Comparison of ENCODE assay signal across 8 mouse cellular contexts in genomic region chr2:160368422-160369357, GRCm38 (mm10). TPM values are rescaled to one million over a fixed set of nuclear protein-coding genes. Genes with fewer than 3 reads are reported as not detected.
DNase-seq lines count a peak whose midpoint lies in the region; ATAC-seq lines count a peak whose summit lies in the region.

No protein-coding gene starts in this region.

- no peak overlapping the region for H3K27ac ChIP-seq in heart, embryonic 11.5 days (ENCODE audit: low read depth, low read length)
- no peak overlapping the region for H3K27ac ChIP-seq in hindbrain, embryonic 12.5 days
- H3K27ac ChIP-seq in midbrain, embryonic 13.5 days: no peak overlapping the region

- H3K4me3 ChIP-seq in heart, embryonic 11.5 days (ENCODE audit: low read depth, low read length): peak overlapping the region; percentile 50
- H3K4me3 ChIP-seq in hindbrain, embryonic 12.5 days: peak overlapping the region; percentile 28
- peak overlapping the region; percentile 60 for H3K4me3 ChIP-seq in midbrain, embryonic 13.5 days (replicated peaks)

- no peak for DNase-seq in heart, postnatal 25 days (ENCODE audit: low spot score)
- DNase-seq in embryo, embryonic 10 days (ENCODE audit: low spot score): peak; percentile 62
- no peak for DNase-seq in cerebellum, adult 18-20 months
- no peak for DNase-seq in adrenal gland, adult 8-10 months
- no peak for DNase-seq in left cerebral cortex, postnatal 14 days (ENCODE audit: low spot score in 2 of 2)

- H3K4me2 ChIP-seq in heart, embryonic 11.5 days: peak overlapping the region; percentile 94
- H3K4me2 ChIP-seq in hindbrain, embryonic 12.5 days (replicated peaks): peak overlapping the region; percentile 96
- H3K4me2 ChIP-seq in midbrain, embryonic 13.5 days (replicated peaks): peak overlapping the region; percentile 89

- no peaks in the 10 kb centered on the region for H3K9me3 ChIP-seq in heart, embryonic 11.5 days (replicated peaks; ENCODE audit: control insufficient read depth, low read length)
- no peaks in the 10 kb centered on the region for H3K9me3 ChIP-seq in hindbrain, embryonic 12.5 days (replicated peaks)
- no peaks in the 10 kb centered on the region for H3K9me3 ChIP-seq in midbrain, embryonic 13.5 days

- H3K4me1 ChIP-seq in heart, embryonic 11.5 days (ENCODE audit: control insufficient read depth, insufficient read depth, low read length): peaks cover 18% of the 10 kb centered on the region
- H3K4me1 ChIP-seq in hindbrain, embryonic 12.5 days: peaks cover 39% of the 10 kb centered on the region
- H3K4me1 ChIP-seq in midbrain, embryonic 13.5 days (replicated peaks): peaks cover 53% of the 10 kb centered on the region

- intact Hi-C loops in heart, postnatal 25 days (cut with DNase I): loop anchor here (2.0 to 10.0 kb wide), 4 partner anchors 306 to 1454 kb away; no protein-coding TSS in a partner anchor
- intact Hi-C loops in left cerebral cortex, postnatal 14 days (cut with DNase I): loop anchor here (2.0 to 10.0 kb wide), 7 partner anchors 121 to 1456 kb away; no protein-coding TSS in a partner anchor

- 0 out of 2 replicates have a peak overlapping the region, but pooled peaks have one; percentile 16 for H3K9ac ChIP-seq in heart, embryonic 11.5 days (ENCODE audit: low read depth, low read length)
- H3K9ac ChIP-seq in hindbrain, embryonic 12.5 days: peak overlapping the region; percentile 9; the same call in 1 of the 2 replicates
- peak overlapping the region; percentile 12 for H3K9ac ChIP-seq in midbrain, embryonic 13.5 days (replicated peaks)

- under 1% methylated on average over 52 of the region's 52 CpGs for WGBS in heart, embryonic 11.5 days (ENCODE audit: insufficient replicate concordance)
- under 1% methylated on average over 52 of the region's 52 CpGs for WGBS in hindbrain, embryonic 12.5 days
- WGBS in midbrain, embryonic 13.5 days: under 1% methylated on average over 52 of the region's 52 CpGs

- no peaks in the 10 kb centered on the region for H3K36me3 ChIP-seq in heart, embryonic 11.5 days (ENCODE audit: control insufficient read depth, insufficient read depth, low read length)
- H3K36me3 ChIP-seq in hindbrain, embryonic 12.5 days: no peaks in the 10 kb centered on the region
- H3K36me3 ChIP-seq in midbrain, embryonic 13.5 days: no peaks in the 10 kb centered on the region

- ATAC-seq in heart, embryonic 11.5 days (replicated peaks; ENCODE audit: insufficient number of reproducible peaks, low FRiP score, low TSS enrichment): no peak
- no peak for ATAC-seq in hindbrain, embryonic 12.5 days (ENCODE audit: low FRiP score)
- no peak for ATAC-seq in midbrain, embryonic 13.5 days

- peaks cover 72% of the 10 kb centered on the region for H3K27me3 ChIP-seq in heart, embryonic 11.5 days (ENCODE audit: control insufficient read depth, insufficient read depth, low read length)
- peaks cover 75% of the 10 kb centered on the region for H3K27me3 ChIP-seq in hindbrain, embryonic 12.5 days
- peaks cover 74% of the 10 kb centered on the region for H3K27me3 ChIP-seq in midbrain, embryonic 13.5 days

RNA-seq across cellular contexts. Expression of gene Mafb, which starts 1.8 kb away (rescaled TPM):
- polyA plus RNA-seq in heart, embryonic 11.5 days (2014; fragmentation: Nextera tagmentation; extraction: Ambion mirVana): 5.3 and 5.4 TPM in 2 replicates
- total RNA-seq in heart, postnatal 25 days (2021): 10 to 100 TPM; 11.2 to 13.1 TPM
- polyA plus RNA-seq in hindbrain, embryonic 12.5 days (2016; fragmentation: Nextera tagmentation; extraction: Ambion mirVana): 17.9 and 23.9 TPM in 2 replicates
- polyA plus RNA-seq in midbrain, embryonic 13.5 days (2015; fragmentation: Nextera tagmentation; extraction: Ambion mirVana): 4.7 and 5.9 TPM in 2 replicates
- 10 to 100 TPM; 13.0 to 15.2 (median 14.0) TPM for total RNA-seq in adrenal gland, adult 8-10 months (2022)
- 10 to 100 TPM; 19.3 to 20.2 TPM for total RNA-seq in left cerebral cortex, postnatal 14 days (2021)

RNA-seq across cellular contexts. Expression of gene Gm826, which starts 34.7 kb away (rescaled TPM):
- polyA plus RNA-seq in heart, embryonic 11.5 days (2014; fragmentation: Nextera tagmentation; extraction: Ambion mirVana): 32.3 and 33.3 TPM in 2 replicates
- 1 to 10 TPM; 8.1 to 9.4 TPM for total RNA-seq in heart, postnatal 25 days (2021)
- polyA plus RNA-seq in hindbrain, embryonic 12.5 days (2016; fragmentation: Nextera tagmentation; extraction: Ambion mirVana): not detected in 2 replicates
- not detected in 2 replicates for polyA plus RNA-seq in midbrain, embryonic 13.5 days (2015; fragmentation: Nextera tagmentation; extraction: Ambion mirVana)
- 1 to 10 TPM in 2 of 4 experiments, under 1 TPM in 2; 0.52 to 1.2 (median 0.83) TPM for total RNA-seq in adrenal gland, adult 8-10 months (2022)
- not detected for total RNA-seq in left cerebral cortex, postnatal 14 days (2021)

Comparison
In these comparisons a context has a peak if more than half of its experiments do, and no peak if none do; other contexts are left out.
1. RNA of gene Gm826, which starts 34.7 kb away (total RNA-seq): 8.1 to 9.4 TPM in heart, postnatal 25 days; 0.52 to 1.2 TPM in adrenal gland, adult 8-10 months and not detected in left cerebral cortex, postnatal 14 days; every median in the first group is over 4 times any median in the second.
2. Peak in every context shown above with its lines, with median percentiles within 50 percentile points of each other: H3K4me2 ChIP-seq, H3K4me3 ChIP-seq and H3K9ac ChIP-seq.